Mouse (Mus musculus) spleen, postnatal 0 days (tissue): ENCODE results near the gene Rapgef4. TPM values are rescaled to one million over a fixed set of nuclear protein-coding genes. Genes with fewer than 3 reads are reported as not detected.

Experiments
- polyA plus RNA-seq: library from polyadenylated mRNA; unstranded; fragments of >200 nt; fragmentation: Nextera tagmentation; extraction: Ambion mirVana; gene quantifications from 2 replicates; pipeline ENCODE4 v1.2.1, GENCODE M21; 2015

The Rapgef4 gene
- 1.9 and 2.5 TPM in 2 replicates for polyA plus RNA-seq

DNA sequence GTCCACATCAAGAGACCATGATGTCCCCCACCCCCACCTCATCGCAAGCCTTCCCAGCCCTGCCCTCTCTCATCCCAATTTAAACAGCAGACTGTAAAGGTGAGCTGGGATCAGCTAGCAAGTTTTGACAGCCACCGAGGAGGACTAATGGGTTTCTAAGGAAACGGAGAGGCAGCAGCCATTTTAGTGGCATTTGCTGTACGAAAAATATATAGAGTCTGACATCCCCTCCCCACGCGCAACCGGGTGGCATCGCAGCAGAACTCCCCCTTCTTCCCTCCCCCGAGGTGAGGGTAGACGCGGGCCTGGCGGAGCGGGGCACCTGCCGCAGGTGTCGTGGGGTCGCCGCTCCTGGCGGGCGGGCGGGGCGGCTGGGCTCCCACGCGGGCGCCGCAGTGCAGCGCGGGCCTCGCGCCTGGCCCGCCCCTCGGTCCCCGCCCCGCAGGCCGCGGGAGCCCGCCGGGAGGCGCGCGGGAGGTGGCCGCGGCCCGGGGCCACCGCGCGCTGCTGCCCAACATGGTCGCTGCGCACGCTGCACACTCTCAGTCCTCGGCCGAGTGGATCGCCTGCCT lies at the start of gene Rapgef4:
Gene Rapgef4 (plus strand): TSS at position 470 of the 572 bp plus-strand sequence.

DNA sequence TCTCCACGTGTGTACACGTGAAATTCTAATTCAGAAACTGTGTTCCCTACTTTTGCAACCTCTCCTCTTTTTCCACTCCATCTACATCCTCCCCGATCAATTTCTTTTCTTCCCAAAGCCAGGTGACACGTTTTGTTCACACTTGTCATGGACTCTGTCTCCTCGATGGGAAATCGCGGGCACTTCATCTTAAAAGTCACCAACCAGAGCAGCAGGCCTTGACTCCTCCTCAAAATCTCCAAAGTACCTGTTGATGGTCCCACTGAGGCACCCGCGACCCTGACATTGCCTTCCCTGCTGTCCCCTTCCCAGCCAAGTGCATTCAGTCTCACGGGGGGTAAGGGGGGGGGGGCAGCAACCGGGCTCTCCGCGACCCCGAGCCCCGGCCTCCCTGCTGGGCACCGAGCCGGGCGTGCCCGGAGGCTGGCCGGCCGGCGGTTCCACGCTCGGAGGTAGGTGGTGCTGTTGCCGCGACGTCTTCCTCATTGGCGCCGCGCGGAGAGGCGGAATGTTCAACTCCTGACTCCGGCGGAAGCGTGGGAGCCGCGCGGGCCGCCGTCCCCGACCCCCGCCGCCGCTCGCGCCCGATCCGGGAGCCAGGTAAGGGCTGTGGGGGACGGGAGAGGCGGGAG lies 304.3 kb downstream of the Rapgef4 start, which contains the start of gene Map3k20:
Gene Map3k20 (plus strand): TSS at position 382 of the 632 bp plus-strand sequence.

Other genes with a start within 250 kb of the Rapgef4 start
- 16.3 and 19.5 TPM in 2 replicates for gene Itga6, start 235.6 kb upstream of the Rapgef4 start, polyA plus RNA-seq
- gene Pdk1, start 108.0 kb upstream of the Rapgef4 start, polyA plus RNA-seq: 54.7 and 59.3 TPM in 2 replicates